Mouse (Mus musculus) lung, postnatal 0 days (tissue): Measurements from ENCODE around the gene Foxj1. TPM values are rescaled to one million over a fixed set of nuclear protein-coding genes. Genes with fewer than 3 reads are reported as not detected.

ENCODE experiments used
- ATAC-seq: fragments of 200-750 bp; cut with Nextera tagmentation; 2 replicates; pipeline ENCODE4 v1.8.0; 2017; ENCODE audit warnings: moderate library complexity
- DNase-seq: peaks from one replicate; pipeline ENCODE4 v3.0.0-alpha.2; 2016; ENCODE audit warnings: low spot score
- H3K27ac ChIP-seq: fragments of 300-500 bp; sonication (generic); 2 replicates; pipeline ENCODE4 v1.5.1; 2014; ENCODE audit warnings: antibody characterized with exemption, mild to moderate bottlenecking, low read length, mixed read lengths
- H3K27me3 ChIP-seq: fragments of 300-500 bp; sonication (generic); replicated peaks from 2 replicates; pipeline ENCODE4 v1.6.1; 2014; ENCODE audit warnings: low read length, mixed read lengths; ENCODE audit not compliant: insufficient read depth
- H3K36me3 ChIP-seq: fragments of 300-500 bp; sonication (generic); 2 replicates; pipeline ENCODE4 v1.6.1; 2014; ENCODE audit warnings: low read length, mixed read lengths; ENCODE audit not compliant: insufficient read depth
- H3K4me1 ChIP-seq: fragments of 300-500 bp; sonication (generic); 2 replicates; pipeline ENCODE4 v1.6.1; 2014; ENCODE audit warnings: antibody characterized with exemption, low read depth, low read length, mixed read lengths; ENCODE audit not compliant: insufficient read depth
- H3K4me2 ChIP-seq: fragments of 300-500 bp; sonication (generic); replicated peaks from 2 replicates; pipeline ENCODE4 v1.6.1; 2014; ENCODE audit warnings: low read depth, mild to moderate bottlenecking, low read length, moderate library complexity, mixed read lengths
- H3K4me3 ChIP-seq: fragments of 300-500 bp; sonication (generic); 2 replicates; pipeline ENCODE4 v1.5.1; 2014; ENCODE audit warnings: low read depth, low read length
- H3K9ac ChIP-seq: fragments of 300-500 bp; sonication (generic); replicated peaks from 2 replicates; pipeline ENCODE4 v1.6.1; 2014; ENCODE audit warnings: low read depth, mild to moderate bottlenecking
- H3K9me3 ChIP-seq: fragments of 300-500 bp; sonication (generic); 2 replicates; pipeline ENCODE4 v1.6.1; 2016; ENCODE audit warnings: low read length, mixed read lengths
- CTCF ChIP-seq: IDR thresholded peaks from 2 replicates; pipeline ENCODE4 v1.5.1; 2016; ENCODE audit warnings: antibody characterized with exemption, mild to moderate bottlenecking
- EP300 ChIP-seq: IDR thresholded peaks from 2 replicates; pipeline ENCODE4 v1.6.1; 2016; ENCODE audit warnings: antibody characterized with exemption, mild to moderate bottlenecking, control low read depth
- WGBS: fragments of 180-500 bp; shearing (Covaris S2); extraction: QIAGEN DNeasy Blood & Tissue Kit; methylation state at CpG from one replicate; pipeline ENCODE4 v1.1.7; 2014; 5-methylcytosine and 5-hydroxymethylcytosine counted together
- polyA plus RNA-seq: library from polyadenylated mRNA; unstranded; fragments of >200 nt; fragmentation: Nextera tagmentation; extraction: Ambion mirVana; gene quantifications from 2 replicates; pipeline ENCODE4 v1.2.1, GENCODE M21; 2015

The Foxj1 gene
- polyA plus RNA-seq, 1 experiment from 2014 or later, result 39.8 TPM

DNA sequence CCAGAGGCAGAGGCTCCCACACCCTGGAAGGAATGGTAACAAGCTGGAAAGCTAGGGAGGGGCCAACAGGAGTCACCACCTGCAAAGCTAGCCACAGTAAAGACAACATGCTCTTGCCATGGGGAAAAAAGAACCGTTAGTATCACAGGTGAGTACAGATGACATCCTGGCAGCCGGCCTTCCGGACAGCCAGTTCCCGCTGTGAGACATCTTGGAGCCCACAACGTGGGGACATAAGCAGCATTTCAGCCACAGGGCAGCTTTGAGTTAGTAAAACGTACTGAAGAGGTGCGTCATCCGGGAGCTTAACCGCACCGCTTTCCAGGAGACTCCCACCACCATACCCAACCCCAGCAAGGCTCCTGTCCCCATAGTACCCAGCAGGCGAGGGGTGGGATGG lies 37.0 kb downstream of the Foxj1 start:
- Histone ChIP-seq H3K9ac (no peak overlapping the region), H3K4me1 (no peaks in the 10 kb centered on the region), H3K27ac (no peak overlapping the region), H3K36me3 (peaks cover 38% of the 10 kb centered on the region; the same call in 1 of the 2 replicates), H3K27me3 (no peaks in the 10 kb centered on the region), H3K9me3 (no peaks in the 10 kb centered on the region), H3K4me2 (no peak overlapping the region), H3K4me3 (no peak overlapping the region)
- 85% methylated on average over 11 of the region's 11 CpGs for WGBS
- DNase-seq, result no peak
- TF ChIP-seq CTCF (no peak), EP300 (no peak)
- ATAC-seq, result no peak

GRCm38 (mm10) chr11:116297017-116297416 lies 38.2 kb downstream of the Foxj1 start:
- H3K9ac ChIP-seq, result no peak overlapping the region

DNA sequence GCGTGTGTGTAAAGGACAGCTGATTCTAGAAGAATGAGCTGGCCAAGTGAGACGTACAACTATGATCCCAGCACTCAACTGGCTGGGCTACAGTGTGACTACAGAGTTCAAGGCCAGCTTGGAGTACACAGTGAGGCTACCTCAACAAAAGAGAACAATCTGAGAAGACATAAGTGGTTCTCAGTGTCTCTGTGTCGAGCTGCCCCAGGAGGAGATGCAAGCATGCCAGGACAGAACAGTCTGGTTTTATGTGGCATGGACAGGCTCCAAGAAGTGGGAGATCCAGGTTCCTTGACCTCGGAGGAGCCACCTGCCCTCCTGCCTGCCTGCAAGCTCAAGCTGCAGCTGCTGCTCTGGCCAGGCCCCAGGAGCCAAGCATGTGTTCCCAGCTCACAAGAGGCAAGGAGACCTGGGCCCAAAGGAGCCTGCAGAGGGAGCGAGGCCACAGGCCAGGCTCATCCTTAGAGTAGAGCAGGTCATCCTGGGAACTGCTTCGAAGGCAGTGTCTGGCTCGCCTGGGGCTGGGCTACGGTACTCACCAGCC lies 38.9 kb downstream of the Foxj1 start:
- WGBS, result 81% methylated on average over 8 of the region's 8 CpGs
- H3K27me3 ChIP-seq, result no peaks in the 10 kb centered on the region
- no peak overlapping the region for H3K9ac ChIP-seq
- no peak for TF ChIP-seq CTCF
- TF ChIP-seq EP300, result no peak
- H3K36me3 ChIP-seq, result peaks cover 38% of the 10 kb centered on the region; the same call in 1 of the 2 replicates
- no peak overlapping the region for H3K4me3 ChIP-seq
- no peak for ATAC-seq
- H3K27ac ChIP-seq, result no peak overlapping the region
- no peaks in the 10 kb centered on the region for H3K4me1 ChIP-seq
- no peak overlapping the region for H3K4me2 ChIP-seq
- DNase-seq, result no peak
- no peaks in the 10 kb centered on the region for H3K9me3 ChIP-seq

More at GRCm38 (mm10) chr11:116297017-116297416, 38.2 kb downstream of the Foxj1 start:
- DNase-seq (peak; percentile 33), ATAC-seq (peak; percentile 54)
- Histone ChIP-seq H3K27me3 (no peaks in the 10 kb centered on the region), H3K27ac (no peak overlapping the region), H3K36me3 (peaks cover 37% of the 10 kb centered on the region; the same call in 1 of the 2 replicates), H3K4me1 (no peaks in the 10 kb centered on the region), H3K9me3 (no peaks in the 10 kb centered on the region), H3K4me2 (no peak overlapping the region), H3K4me3 (no peak overlapping the region)
- TF ChIP-seq EP300 (no peak), CTCF (no peak)
- 40% methylated on average over 3 of the region's 3 CpGs for WGBS

- no peaks in the 10 kb centered on the region for H3K4me1 ChIP-seq
- DNase-seq, result peak; percentile 87
Measured at GRCm38 (mm10) chr11:116294319-116294718, 40.9 kb downstream of the Foxj1 start.

DNA sequence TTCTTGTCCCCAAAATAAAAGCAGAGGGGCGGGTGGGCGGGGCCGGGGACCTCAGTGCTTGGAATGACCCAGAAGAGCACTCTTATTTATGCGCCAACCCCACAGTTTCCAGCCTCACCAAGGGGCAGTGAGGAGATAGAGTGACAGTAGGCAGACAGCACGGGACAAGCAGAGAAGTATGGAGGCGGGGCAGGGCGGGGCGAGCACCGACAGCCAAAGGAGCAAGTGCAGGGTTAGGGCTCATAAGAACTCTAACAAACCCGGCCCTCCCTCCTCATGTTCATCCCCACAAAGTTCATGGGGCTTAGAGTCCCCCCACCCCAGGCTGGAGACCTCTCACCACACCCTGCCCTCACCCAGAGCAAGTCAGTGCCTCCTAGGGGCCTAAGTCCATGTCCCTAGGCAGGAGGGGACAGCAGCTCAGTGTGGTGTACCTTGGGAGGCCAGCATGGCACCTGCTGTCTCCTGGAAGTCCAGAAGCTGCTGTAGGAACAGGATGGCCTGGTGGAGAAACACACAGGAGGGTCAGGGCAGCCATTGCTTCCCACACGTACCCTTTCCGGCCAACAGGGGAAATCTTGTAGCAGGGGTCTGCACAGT lies 41.6 kb downstream of the Foxj1 start:
- H3K36me3 ChIP-seq, result peaks cover 26% of the 10 kb centered on the region; the same call in 1 of the 2 replicates
- H3K9ac ChIP-seq, result no peak overlapping the region
- no peaks in the 10 kb centered on the region for H3K4me1 ChIP-seq
- no peaks in the 10 kb centered on the region for H3K27me3 ChIP-seq
- ATAC-seq, result no peak
- 83% methylated on average over 12 of the region's 12 CpGs for WGBS
- TF ChIP-seq CTCF (no peak), EP300 (no peak)
- DNase-seq, result no peak
- H3K4me2 ChIP-seq, result no peak overlapping the region
- H3K4me3 ChIP-seq, result no peak overlapping the region
- no peaks in the 10 kb centered on the region for H3K9me3 ChIP-seq
- H3K27ac ChIP-seq, result no peak overlapping the region

More at GRCm38 (mm10) chr11:116294319-116294718, 40.9 kb downstream of the Foxj1 start:
- H3K4me2 ChIP-seq, result no peak overlapping the region
- no peaks in the 10 kb centered on the region for H3K27me3 ChIP-seq
- no peaks in the 10 kb centered on the region for H3K9me3 ChIP-seq
- H3K9ac ChIP-seq, result no peak overlapping the region
- WGBS, result 25% methylated on average over 5 of the region's 5 CpGs
- peak; percentile 69 for ATAC-seq
- no peak for TF ChIP-seq EP300
- TF ChIP-seq CTCF, result peak; percentile 87
- no peak overlapping the region for H3K4me3 ChIP-seq
- H3K27ac ChIP-seq, result no peak overlapping the region
- H3K36me3 ChIP-seq, result peaks cover 30% of the 10 kb centered on the region; the same call in 1 of the 2 replicates

DNA sequence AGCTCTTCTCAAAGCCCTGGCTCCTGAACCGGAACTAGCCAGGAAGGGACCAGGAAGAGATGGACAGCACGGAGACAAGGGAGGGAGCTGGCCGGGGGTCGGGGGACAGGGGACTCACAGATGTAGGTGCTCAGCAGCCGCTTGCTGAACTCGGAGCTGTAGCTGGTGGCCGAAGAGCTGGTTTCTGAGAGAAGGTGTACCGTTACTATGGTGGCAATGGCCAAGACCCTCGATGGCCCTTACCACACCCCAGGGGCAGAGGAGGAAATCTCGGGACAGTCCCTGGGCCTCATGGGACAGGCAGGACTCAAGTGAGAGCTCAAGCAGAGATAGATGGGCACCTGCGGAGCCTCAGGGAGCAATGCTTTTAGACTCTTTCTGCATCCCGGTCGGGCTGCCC lies 42.8 kb downstream of the Foxj1 start:
- Histone ChIP-seq H3K4me1 (no peaks in the 10 kb centered on the region), H3K36me3 (peaks cover 29% of the 10 kb centered on the region; the same call in 1 of the 2 replicates), H3K4me3 (no peak overlapping the region), H3K4me2 (no peak overlapping the region), H3K9ac (no peak overlapping the region), H3K27ac (no peak overlapping the region), H3K9me3 (no peaks in the 10 kb centered on the region), H3K27me3 (no peaks in the 10 kb centered on the region)
- 92% methylated on average over 13 of the region's 13 CpGs for WGBS
- no peak for TF ChIP-seq EP300
- TF ChIP-seq CTCF, result no peak
- ATAC-seq (no peak), DNase-seq (no peak)
